Mouse (Mus musculus) bone marrow, adult 2 months (tissue): Measurements from ENCODE around the gene Sprr2h. TPM values are rescaled to one million over a fixed set of nuclear protein-coding genes. Genes with fewer than 3 reads are reported as not detected.

Experiments
- H3K27ac ChIP-seq: fragments of 200-500 bp; 2 replicates; pipeline ENCODE4 v1.5.1; 2012; ENCODE audit warnings: low read depth, mild to moderate bottlenecking, control low read depth, inconsistent platforms, low read length; ENCODE audit not compliant: control insufficient read depth, poor library complexity, insufficient read depth
- H3K4me1 ChIP-seq: fragments of 200-500 bp; 2 replicates; pipeline ENCODE4 v1.6.1; 2011; ENCODE audit warnings: low read length; ENCODE audit not compliant: control insufficient read depth, insufficient read depth
- H3K4me3 ChIP-seq: fragments of 200-500 bp; replicated peaks from 2 replicates; pipeline ENCODE3; 2011; ENCODE audit warnings: mild to moderate bottlenecking, low read depth, low read length, control low read depth; ENCODE audit not compliant: control insufficient read depth
- CTCF ChIP-seq: fragments of 200-500 bp; IDR thresholded peaks from 2 replicates; pipeline ENCODE4 v1.5.1; 2011; ENCODE audit warnings: low read length, control low read depth; ENCODE audit not compliant: control insufficient read depth, insufficient read depth
- POLR2A ChIP-seq: fragments of 200-500 bp; IDR thresholded peaks from 2 replicates; pipeline ENCODE4 v1.6.1; 2011; ENCODE audit warnings: low read depth, mild to moderate bottlenecking, control low read depth, low read length, borderline replicate concordance; ENCODE audit not compliant: control insufficient read depth
- WGBS: fragments of 180-500 bp; shearing (Covaris S2); methylation state at CpG from one replicate; pipeline ENCODE4 v1.1.7; 2018; 5-methylcytosine and 5-hydroxymethylcytosine counted together
- polyA plus RNA-seq: library from polyadenylated mRNA; stranded (reverse); fragments of >200 nt; gene quantifications from 2 replicates; pipeline ENCODE4 v1.2.4, GENCODE M21; 2011; ENCODE audit warnings: low replicate concordance; ENCODE audit not compliant: missing spikeins, insufficient read depth, insufficient read length

Gene Sprr2h
- not detected in 2 replicates for polyA plus RNA-seq

GRCm38 (mm10) chr3:92385385-92385784 is at the start of gene Sprr2h:
Gene Sprr2h, plus strand, starts transcription at chr3:92385685.
- H3K4me3 ChIP-seq: no peak within 1 kb of the TSS
- no peak for TF ChIP-seq CTCF
- 65% methylated on average over 1 of the region's 1 CpGs for WGBS

GRCm38 (mm10) chr3:92336278-92336677 is 49.2 kb upstream of the Sprr2h start:
- TF ChIP-seq CTCF: no peak
- no peak for TF ChIP-seq POLR2A
- Histone ChIP-seq H3K4me1 (no peaks in the 10 kb centered on the region), H3K4me3 (no peak overlapping the region), H3K27ac (no peak overlapping the region)
- 68% methylated on average over 1 of the region's 1 CpGs for WGBS

More at GRCm38 (mm10) chr3:92385385-92385784, at the start of gene Sprr2h:
- Histone ChIP-seq H3K27ac (no peak within 1 kb of the TSS), H3K4me1 (no peaks in the 10 kb centered on the region)

GRCm38 (mm10) chr3:92338840-92339239 is 46.6 kb upstream of the Sprr2h start, which contains the start of gene Sprr2d:
Gene Sprr2d, plus strand, starts transcription at chr3:92339140.
- Histone ChIP-seq H3K27ac (no peak within 1 kb of the TSS), H3K4me1 (no peaks in the 10 kb centered on the region), H3K4me3 (no peak within 1 kb of the TSS)
- TF ChIP-seq POLR2A (no peak), CTCF (no peak)
- 85% methylated on average over 5 of the region's 5 CpGs for WGBS

GRCm38 (mm10) chr3:92351843-92352242 is 33.6 kb upstream of the Sprr2h start, which contains the start of gene Sprr2e:
Gene Sprr2e, plus strand, starts transcription at chr3:92352143.
- WGBS: 65% methylated on average over 2 of the region's 2 CpGs
- Histone ChIP-seq H3K4me3 (no peak within 1 kb of the TSS), H3K4me1 (no peaks in the 10 kb centered on the region), H3K27ac (no peak within 1 kb of the TSS)
- no peak for TF ChIP-seq POLR2A
- TF ChIP-seq CTCF: no peak

- TF ChIP-seq POLR2A (no peak), CTCF (no peak)
- Histone ChIP-seq H3K27ac (no peak overlapping the region), H3K4me3 (no peak overlapping the region), H3K4me1 (no peaks in the 10 kb centered on the region)
Observed at GRCm38 (mm10) chr3:92361619-92362018, 23.9 kb upstream of the Sprr2h start.

GRCm38 (mm10) chr3:92364887-92365286 is 20.6 kb upstream of the Sprr2h start, which contains the start of gene Sprr2f:
Gene Sprr2f, plus strand, starts transcription at chr3:92365187.
- WGBS: 55% methylated on average over 3 of the region's 3 CpGs
- H3K4me3 ChIP-seq: no peak within 1 kb of the TSS

GRCm38 (mm10) chr3:92373613-92374012 is 11.9 kb upstream of the Sprr2h start:
- TF ChIP-seq CTCF: no peak
- TF ChIP-seq POLR2A: no peak
- 43% methylated on average over 2 of the region's 2 CpGs for WGBS

More at GRCm38 (mm10) chr3:92364887-92365286, 20.6 kb upstream of the Sprr2h start, which contains the start of gene Sprr2f:
- TF ChIP-seq POLR2A (no peak), CTCF (no peak)
- no peaks in the 10 kb centered on the region for H3K4me1 ChIP-seq
- H3K27ac ChIP-seq: no peak within 1 kb of the TSS

GRCm38 (mm10) chr3:92394301-92394700 is 8.8 kb downstream of the Sprr2h start:
- Histone ChIP-seq H3K4me1 (no peaks in the 10 kb centered on the region), H3K4me3 (no peak overlapping the region), H3K27ac (no peak overlapping the region)
- TF ChIP-seq CTCF (no peak), POLR2A (no peak)
- 16% methylated on average over 1 of the region's 1 CpGs for WGBS

More at GRCm38 (mm10) chr3:92373613-92374012, 11.9 kb upstream of the Sprr2h start:
- H3K4me1 ChIP-seq: no peaks in the 10 kb centered on the region
- H3K27ac ChIP-seq: no peak overlapping the region
- H3K4me3 ChIP-seq: no peak overlapping the region

GRCm38 (mm10) chr3:92407691-92408090 is 22.2 kb downstream of the Sprr2h start, which contains the start of gene Sprr2i:
Gene Sprr2i, plus strand, starts transcription at chr3:92407991.
- TF ChIP-seq CTCF: no peak
- no peak for TF ChIP-seq POLR2A
- WGBS: 75% methylated on average over 2 of the region's 2 CpGs
- Histone ChIP-seq H3K4me3 (no peak within 1 kb of the TSS), H3K4me1 (no peaks in the 10 kb centered on the region), H3K27ac (no peak within 1 kb of the TSS)
